Mouse (Mus musculus) erythroblast, adult 5-6 weeks (primary cell): ENCODE measurements around the gene Trhde. TPM values are rescaled to one million over a fixed set of nuclear protein-coding genes. Genes with fewer than 3 reads are reported as not detected.

Source experiments
- ATAC-seq: replicated peaks from 2 replicates; pipeline ENCODE4 v1.8.0; 2016; ENCODE audit warnings: moderate number of reproducible peaks, mild to moderate bottlenecking, moderate TSS enrichment, inconsistent platforms; ENCODE audit not compliant: poor library complexity, low FRiP score, severe bottlenecking
- total RNA-seq, 2 experiments: library from RNA; stranded (forward) in 1 of 2; stranded (reverse) in 1 of 2; fragments of 150-400 nt in 1 of 2; fragments of 200-764, 138-1000 nt in 1 of 2; gene quantifications; 2 replicates each; pipeline versions ENCODE4 v1.2.3 to v1.2.4; 2015 to 2017; ENCODE audit warnings: low replicate concordance in 2 of 2

Gene Trhde
- total RNA-seq, 2 experiments from 2014 or later, result not detected

DNA sequence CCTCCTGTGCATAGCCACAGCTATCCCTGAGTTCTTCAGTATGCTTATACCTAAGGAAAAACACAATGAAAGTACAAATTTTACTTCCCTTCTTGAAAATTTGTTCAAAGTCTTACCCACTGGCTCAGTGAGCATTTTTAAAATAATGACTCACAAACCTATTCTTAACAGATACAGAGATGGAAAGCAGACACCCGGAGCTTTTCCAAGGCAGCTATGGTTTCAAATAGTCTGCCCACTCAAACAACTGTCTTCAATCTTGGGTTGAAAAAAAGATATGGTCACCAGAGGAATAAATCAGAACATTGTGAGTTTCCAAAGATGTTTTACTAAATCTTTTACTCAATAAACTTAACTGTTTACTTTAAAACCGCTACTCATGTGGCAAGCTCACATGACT is 64.5 kb downstream of the Trhde start:
- ATAC-seq, result no peak

DNA sequence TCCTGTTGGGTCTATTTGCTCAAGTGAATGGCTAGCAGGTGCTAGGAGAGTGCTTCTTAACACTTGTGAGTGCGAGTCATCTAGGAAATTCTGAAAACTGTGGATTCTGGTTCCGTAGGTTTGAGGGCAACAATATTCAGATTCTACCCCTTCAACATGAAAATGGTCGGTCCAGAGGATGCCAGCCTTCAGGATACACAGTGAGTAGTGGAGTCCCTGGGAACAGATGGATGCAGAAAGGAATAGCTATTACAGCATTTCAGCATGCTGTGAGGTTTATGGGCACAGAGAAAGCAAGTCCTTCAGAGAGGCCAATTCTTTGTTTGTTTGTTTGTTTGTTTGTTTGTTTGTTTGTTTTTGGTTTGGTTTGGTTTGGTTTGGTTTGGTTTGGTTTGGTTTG is 65.7 kb downstream of the Trhde start:
- no peak for ATAC-seq

DNA sequence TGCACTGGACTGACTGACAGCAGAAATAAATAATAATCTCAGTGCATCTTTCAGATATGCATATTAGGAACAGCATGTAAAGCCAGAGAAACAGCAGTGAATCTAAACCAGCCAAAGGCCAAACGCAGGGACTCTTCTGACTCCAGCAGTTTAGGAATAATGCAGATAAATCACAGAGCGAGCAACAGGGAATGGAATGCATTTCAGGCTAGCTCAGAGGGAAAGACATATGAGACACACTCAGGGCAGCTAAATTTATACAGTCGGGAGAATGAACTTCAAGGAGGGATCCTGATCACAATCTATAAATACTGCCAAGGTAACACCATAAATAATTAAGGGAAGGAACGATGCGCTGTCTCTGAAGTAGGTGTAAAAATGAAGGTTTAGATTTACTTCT is 66.4 kb downstream of the Trhde start:
- ATAC-seq, result no peak

DNA sequence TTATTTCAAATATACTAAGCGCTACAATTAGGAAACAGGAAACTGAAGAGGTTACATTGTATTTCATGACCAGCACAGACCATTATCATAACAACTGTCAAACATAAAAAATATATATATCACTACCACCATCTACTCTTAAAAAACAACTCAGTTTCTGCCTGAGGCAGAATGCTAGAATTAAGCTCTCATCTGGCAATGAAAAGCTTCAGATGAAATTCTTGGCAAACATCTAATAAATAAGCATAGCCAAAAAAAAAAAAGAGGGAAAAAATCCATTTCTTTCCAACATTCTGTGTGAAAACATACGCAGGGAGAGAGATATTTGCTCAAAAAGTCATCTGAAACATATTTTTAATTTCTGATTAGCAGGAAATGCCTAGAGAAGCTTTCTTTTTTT is 67.0 kb downstream of the Trhde start:
- ATAC-seq, result no peak

DNA sequence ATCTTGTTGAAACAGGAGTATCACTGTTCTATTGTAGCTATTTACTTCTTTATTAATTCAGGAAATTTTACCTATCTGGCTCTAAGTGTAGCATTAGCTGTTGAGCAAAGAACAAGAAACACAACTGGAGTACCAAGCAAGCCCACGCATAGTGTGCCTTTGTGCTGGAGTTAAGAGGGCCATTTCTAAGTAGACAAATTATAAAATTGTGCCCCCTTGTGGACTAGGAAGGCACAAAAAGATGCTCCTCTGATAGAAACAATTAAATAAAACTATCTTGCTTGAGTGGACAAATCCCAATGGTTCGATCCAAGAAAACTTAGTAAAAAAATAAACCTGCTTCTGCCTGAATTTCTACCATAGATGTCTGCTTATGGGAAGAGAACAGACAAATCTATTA is 76.5 kb downstream of the Trhde start:
- ATAC-seq, result no peak

DNA sequence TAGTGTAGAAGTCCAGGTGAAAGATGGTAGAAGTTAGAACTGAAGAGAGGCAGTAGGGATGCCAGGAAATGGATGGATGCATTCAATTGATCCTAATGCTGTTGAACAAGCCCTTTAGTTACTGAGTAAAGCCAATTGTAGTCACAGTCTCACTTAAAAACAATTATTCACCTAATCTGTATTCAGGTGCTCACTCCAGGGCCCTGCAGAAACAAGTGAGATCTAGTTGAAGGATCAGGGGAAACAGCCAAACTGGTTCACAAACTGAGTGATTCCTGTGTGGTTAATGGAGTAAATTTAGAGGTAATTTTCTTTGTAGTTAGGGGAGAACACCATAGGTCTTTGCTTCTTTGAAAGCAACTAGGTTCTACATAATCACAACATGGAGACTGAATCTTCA is 100.3 kb downstream of the Trhde start:
- no peak for ATAC-seq

DNA sequence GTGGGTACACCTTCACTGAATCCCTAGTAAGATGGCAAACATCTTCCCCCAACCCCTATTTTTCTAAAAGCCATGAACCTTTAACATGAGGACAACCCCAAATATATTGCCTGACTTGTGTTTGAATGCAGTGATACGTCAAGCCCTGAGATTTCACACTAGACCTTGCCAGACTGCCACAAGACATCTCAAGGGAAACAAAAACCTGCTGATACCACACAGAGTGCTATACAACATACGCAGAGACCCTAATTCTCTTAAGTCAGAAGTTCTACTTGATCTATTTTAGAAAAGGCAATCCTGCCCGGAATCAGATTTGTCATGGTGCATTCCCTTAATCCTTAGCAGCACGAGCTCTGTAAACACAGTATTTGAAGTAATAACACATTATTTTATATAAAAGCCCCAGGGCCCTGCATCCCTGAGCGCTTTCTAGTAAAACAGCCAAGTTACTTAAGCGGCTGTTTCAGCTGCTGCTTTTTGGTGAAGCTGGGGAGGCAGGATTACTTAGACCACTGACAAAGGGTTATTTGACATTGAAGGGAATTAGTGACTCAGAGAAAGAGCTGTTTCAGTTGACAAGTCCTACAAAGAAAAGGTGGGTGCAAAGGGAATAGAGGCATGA is 130.2 kb downstream of the Trhde start:
- no peak for ATAC-seq

DNA sequence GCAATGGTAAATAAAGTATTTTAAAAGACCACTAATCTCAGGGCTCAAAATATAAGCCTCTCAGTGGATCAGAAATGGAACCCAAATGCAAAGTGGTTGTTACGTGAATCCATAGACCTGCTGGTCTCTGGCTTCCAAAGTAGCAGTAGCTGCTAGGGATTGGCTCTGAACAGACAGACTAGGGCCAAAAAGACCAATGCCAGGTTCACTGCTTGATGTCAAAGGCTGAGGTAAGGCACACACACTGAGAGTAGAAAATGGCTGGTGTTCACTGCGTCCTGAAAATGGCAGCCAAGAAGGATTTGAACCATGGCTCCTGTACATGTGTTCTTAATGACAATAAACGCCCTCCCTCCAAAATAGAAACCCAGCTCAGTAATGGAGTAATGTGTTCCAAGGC is 209.1 kb downstream of the Trhde start:
- no peak for ATAC-seq

DNA sequence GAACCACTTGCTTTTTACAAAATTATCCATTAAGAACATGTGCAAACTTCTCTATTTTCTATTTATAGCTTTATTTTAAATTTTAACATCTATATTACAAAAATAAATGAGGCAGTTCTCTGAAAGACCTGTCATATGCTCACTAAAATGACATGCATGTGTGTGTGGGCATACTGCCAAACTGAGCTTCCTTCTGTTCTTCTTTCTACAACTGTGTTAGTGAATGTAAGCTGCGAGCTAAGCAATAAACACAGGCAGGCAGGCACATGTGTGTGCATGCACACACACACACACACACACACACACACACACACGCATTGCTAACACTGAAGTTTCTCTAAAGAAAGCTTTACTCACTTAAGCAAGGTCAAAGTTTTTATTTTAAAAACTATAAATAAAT is 223.2 kb downstream of the Trhde start:
- ATAC-seq, result no peak

DNA sequence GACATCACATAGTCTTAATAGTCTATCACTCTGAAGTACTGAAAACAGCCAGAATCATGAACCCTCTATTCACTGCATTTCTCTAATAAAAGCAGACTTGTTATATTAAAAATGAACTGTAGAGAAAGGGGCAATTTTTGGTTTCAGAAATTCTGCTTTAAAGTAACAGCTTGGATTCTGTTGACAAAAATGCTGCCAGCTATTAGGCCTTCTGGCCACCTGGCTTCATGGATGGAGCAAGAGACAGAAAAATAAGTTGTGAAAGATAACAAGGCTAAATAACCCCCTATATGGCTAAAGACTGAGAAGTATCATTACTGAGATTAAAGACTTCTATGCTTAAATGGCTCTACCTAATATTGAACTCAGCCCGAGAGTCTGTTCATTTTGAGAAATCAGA is 234.2 kb downstream of the Trhde start:
- no peak for ATAC-seq

DNA sequence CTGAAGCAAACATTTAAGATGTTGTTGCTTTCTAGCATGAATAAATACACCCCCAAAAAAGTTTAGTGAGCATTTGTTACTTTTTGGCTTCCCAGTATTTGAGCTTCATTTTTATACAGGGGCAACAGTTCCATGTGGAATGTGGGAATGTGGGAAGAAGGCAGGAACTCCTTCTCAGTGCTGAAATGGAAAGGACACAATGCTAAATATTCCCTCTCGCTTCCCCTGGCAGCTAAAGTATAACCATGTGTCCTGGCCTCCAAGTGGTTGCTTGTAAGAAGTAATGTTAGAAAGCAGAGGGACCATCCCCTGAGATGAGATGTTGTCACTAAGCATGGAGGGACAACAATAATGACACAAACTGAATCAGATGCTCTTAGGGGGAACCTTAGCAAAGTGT is 292.9 kb downstream of the Trhde start:
- no peak for ATAC-seq

DNA sequence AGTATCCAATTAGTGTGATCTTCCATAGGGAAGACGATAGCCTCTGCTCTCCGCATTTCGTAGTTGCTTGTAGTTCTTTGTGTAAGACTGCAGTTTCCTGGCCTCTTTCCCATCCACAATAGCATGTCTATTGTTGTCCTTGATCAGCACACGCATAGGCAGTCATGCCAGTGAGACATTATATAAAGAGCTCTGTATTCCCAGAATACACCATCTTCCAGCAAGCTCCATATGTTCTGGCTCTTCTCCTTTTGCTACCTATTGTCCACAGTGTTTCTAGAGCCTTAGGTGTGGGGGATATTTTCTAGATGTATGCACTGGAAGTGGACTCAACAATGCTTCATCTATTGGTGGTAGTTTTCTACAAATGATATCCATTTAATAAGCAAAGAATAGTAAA is 313.3 kb downstream of the Trhde start:
- no peak for ATAC-seq

DNA sequence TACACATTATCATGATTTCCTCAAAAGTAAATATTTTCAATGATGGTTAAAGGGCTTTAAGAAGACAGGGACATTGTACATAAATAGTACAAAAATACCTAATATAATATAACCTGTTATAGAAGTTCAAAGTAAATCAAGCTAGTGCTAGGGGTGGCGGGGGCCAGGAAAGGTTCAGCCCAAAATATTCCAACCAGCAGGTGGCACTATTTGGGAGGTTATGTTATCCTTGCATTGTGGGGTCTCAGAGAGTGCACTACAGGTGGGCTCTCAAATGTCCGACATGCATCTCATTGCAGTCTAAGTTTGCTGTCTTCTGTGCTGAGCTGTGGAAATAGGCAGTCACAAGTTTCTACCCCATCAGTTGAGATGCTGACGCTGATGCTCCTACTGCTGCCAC is 346.5 kb downstream of the Trhde start:
- no peak for ATAC-seq

DNA sequence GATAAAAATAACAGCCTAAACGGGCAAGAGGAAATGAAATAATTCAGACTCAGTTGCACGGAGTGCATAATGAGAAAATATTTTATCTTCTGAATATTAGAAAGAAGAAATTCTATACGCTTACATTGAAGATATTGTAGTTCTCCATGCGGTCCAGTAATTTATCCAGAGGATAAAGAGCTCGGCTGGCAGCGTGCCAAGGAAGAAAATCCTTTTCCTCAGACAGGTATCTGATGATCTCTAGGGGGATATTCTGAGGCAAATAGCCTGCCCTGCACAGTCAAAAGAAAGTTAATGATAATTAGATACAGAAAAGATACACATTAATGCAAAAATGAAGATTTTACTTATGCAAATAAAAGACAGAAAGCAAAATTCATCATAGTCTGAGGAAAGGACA is 354.0 kb downstream of the Trhde start:
- no peak for ATAC-seq

DNA sequence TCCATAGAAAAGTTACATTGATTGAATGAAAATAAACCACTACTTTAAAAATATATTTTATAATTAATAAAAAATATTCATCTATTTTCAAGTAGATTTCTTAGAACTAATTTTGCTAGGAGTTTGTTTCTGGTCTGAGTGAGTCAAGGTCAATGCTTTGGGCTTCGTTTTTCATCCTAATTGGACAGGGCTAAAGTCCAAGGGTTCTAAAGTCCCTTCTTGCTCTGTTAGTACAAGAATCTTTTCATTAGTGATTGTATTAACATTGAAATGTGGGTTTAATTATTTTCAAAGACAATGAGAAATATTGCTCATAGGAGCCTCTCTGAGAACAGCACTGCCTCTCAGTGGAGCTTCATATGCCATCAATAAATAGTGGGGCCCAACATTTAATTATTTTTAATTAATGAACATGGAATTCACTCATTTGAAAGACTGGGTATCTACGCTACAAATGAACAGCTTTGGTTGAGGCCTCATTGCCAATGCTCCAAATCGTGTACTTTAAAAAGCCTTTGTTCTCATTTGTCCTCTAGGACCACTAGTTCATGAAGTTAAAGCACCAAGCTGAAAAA is 383.1 kb downstream of the Trhde start:
- ATAC-seq, result no peak

DNA sequence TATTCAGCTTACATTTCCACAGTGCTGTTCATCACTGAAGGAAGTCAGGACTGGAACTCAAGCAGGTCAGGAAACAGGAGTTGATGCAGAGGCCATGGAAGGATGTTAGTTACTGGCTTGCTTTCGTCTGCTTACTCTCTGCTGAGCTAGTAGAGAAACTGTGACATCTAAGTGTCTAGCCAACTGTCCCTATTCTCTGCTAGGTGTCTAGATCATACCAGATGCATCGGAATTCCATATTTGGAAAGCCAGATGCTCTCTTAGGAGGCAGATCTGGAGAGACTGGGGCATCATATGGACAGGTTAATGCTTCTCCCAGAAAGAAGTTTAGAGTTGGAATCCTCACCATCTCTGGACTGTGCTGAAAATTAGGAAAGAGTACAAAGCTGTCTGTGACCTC is 386.4 kb downstream of the Trhde start:
- no peak for ATAC-seq

DNA sequence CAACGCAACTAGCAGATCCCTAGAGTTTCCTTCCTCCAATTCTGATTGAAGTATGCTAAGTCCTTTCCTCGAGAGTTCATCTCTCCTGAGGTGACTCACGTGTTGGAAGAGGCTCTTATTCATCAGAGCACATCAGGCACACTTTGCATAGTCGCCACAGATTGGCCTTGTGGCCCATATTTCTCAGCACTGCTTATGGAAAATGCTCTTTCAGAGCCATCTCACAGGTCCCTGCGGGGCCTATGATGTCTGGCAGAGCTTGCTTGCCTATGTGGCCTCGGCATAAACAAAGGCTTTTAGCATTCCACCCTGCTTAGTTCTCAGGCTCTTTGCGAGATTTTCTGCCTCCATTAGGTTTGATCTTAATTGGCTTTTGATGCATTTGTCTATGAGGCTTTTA is 396.8 kb downstream of the Trhde start:
- no peak for ATAC-seq

DNA sequence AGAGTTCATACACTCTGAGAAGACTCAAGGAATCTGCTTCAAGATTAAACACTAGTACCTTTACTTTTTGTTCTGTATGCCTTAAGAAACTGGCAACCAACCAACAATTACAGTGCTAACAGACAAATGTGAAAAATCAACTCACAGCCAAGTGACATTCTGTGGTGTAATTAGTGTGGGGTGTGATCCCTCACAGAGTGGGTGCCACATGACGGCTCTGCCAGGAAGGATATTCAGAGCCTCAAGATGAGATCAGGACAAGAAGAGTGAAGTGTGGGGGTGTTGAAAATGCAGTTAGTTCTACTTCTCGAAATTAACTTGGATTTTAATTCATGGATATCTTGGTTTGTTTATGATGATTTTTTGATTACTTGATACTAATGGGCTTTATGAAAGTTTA is 398.3 kb downstream of the Trhde start:
- ATAC-seq, result no peak

DNA sequence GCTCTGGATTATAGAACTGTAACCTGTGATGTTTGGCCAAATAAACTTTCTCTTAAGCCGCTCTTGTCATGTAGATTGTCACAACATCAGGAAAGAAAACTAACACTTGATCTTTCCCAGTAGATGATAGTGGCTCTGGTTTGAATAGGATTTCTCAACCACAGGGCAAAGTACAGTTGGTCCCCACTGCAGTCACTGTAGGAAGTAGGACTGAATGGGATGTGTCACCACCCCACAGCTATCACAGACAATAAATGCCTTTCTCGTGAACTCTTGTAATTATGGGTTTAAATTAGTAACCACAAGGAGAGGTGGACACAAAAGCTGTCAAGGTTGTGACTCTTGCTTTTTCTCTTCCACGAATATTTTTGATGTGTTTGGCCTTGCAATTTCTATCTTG is 431.3 kb downstream of the Trhde start:
- ATAC-seq, result no peak

DNA sequence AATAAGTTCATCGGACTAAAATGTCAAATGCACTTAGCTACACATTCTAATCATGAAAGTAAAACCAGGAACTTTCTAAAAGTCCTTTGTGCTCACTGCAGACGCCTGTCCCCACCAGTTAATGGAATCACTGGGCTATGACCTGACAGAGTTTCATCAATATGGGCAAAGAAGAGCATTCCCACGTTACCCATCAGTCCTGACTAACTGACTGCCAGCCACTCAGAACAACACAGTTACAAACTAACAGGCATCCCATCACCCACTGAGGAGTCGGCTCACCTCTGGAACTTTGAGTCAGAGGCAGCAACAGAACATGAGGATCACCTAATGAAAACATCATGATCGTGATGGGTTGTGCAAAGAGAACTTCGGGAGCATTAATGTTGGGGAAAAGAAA is 438.7 kb downstream of the Trhde start:
- no peak for ATAC-seq

DNA sequence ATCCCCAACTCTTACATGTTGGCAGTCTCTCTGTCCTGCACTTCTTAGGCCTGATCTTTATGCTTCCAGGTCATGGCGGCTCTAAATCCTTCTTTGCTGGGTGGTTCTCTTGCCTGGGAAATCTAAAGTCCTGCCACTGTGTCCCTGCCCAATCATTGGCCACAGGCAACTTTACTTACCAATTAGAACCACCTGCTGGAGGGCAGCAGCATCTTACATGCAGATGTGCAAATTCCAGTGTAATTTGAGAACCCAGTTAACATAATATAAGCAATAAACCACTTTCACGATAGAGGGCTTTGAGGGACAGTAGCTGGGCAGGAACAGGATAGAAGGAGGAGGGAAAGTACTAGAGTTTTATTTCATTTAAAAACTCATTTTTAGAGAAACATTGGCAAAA is 439.5 kb downstream of the Trhde start:
- ATAC-seq, result no peak
